Mouse (Mus musculus) megakaryocyte progenitor cell, adult 5-6 weeks (primary cell): Measurements from ENCODE around the gene Pan2. TPM values are rescaled to one million over a fixed set of nuclear protein-coding genes. Genes with fewer than 3 reads are reported as not detected.
"Not testable (repeated sequence)": the region's sequence is repeated elsewhere in the genome, so short reads cannot be mapped to it uniquely, and the experiment has no call there.

ENCODE experiments used
- ATAC-seq: replicated peaks from 2 replicates; pipeline ENCODE4 v1.8.0; 2016; ENCODE audit warnings: mild to moderate bottlenecking, moderate TSS enrichment, inconsistent platforms; ENCODE audit not compliant: poor library complexity
- total RNA-seq, 2 experiments: library from RNA; stranded (forward) in 1 of 2; stranded (reverse) in 1 of 2; fragments of 157-497, 149-512 nt in 1 of 2; fragments of 200-1000 nt in 1 of 2; gene quantifications; 2 replicates each; pipeline versions ENCODE4 v1.2.3 to v1.2.4; 2015 to 2017

The Pan2 gene
- total RNA-seq, 2 experiments from 2014 or later, result 12.2 to 16.4 TPM

- no peak for ATAC-seq
Observed at GRCm38 (mm10) chr10:128282886-128283450, 20.2 kb upstream of the Pan2 start.

DNA sequence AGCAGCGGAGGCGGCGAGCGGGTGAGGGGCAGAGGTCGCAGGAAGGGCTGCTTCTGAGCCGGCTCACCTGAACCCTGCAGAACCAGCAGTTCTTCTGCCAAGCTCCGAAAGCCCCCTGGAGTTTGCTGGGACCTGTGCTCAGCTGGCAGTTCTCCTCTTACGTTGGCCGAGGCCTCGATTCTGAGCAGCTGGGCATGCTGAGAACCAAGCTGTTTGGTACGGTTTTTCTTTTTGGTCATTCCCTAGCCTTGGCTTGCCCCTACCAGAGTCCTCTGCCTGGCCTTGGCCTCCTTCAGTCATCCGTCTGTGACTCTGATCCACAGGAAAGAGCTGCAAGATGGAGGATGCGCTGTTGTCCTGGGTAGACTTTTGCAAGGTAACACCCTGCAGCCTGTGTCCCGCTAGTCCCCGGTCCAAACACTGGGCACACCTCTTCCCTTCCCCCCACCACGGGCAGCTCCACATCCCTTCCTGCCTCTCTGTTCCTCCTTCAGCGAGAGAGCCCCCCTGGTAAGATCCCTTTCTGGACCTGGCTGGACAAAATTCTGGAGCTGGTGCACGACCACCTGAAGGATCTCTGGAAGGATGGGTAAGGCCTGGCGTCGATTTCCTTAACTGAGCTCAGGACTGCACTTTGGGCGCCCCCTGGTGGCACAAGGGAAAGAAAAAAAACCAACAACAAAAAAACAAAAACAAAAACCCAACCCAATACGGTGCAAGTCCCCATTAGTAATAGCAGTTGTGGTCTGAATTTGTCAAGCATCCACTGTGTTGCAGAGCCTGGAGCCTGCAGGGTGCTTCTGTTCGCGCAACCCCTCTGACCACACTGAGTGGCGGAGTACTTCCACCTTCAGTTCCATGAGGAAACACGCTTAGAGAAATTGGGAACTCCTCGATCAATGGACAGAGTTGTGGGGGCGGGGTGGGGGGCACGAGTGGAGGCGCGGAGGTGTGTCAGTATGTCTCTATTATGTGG is 19.2 kb upstream of the Pan2 start:
- peak; percentile 81 for ATAC-seq

DNA sequence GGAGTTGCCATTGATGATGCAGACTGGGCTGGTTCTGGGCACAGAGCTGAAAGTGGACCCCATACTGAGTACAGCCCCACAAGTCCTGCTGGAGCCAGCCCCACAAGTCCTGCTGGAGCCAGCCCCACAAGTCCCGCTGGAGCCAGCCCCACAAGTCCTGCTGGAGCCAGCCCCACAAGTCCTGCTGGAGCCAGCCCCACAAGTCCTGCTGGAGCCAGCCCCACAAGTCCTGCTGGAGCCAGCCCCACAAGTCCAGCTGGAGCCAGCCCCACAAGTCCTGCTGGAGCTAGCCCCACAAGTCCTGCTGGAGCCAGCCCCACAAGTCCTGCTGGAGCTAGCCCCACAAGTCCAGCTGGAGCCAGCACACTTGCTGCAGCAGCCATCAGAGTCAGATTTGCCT is 12.5 kb upstream of the Pan2 start:
- ATAC-seq, result not testable (repeated sequence)

- no peak for ATAC-seq
Observed at GRCm38 (mm10) chr10:128296370-128297090, 6.6 kb upstream of the Pan2 start.

DNA sequence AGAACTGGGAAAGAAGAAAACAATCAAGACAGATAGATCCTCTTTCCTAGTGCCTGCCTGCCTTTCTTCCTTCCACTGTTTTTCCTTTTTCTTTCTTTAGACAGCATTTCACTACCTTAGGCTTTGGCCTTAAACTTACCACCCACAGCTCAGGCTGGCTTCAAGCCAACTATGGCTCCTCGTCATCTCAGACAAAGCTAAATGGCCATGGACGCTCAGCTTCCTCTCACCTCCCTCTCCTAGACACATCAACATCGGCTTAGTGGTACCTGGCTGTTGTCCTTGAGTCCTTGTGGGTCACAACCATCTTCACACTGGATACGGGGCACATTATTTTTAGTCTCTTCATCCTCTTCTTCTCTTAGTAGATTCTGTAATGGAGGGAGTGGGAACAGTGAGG is 5.9 kb upstream of the Pan2 start:
- ATAC-seq, result no peak

DNA sequence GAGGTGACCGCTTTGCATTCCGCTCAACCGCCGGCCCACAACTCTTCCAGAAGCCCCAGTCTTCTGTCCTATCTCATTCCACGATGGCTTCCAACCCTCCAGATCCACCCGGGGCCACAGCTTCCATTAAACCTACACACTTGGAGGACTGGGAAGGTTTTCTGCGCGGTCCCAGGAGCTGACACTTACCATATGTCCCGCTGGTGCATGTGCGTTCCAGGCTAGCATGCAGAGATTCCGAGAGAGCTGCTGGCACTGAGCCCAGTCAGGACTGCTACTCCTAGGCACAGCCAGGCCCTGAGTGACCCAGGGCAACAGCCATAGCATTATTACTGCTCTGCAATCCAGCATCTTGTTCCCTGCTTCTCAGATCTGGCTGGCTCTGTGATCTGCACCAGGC is 5.5 kb upstream of the Pan2 start:
- ATAC-seq, result no peak

GRCm38 (mm10) chr10:128298243-128298642 is 4.9 kb upstream of the Pan2 start:
- ATAC-seq, result peak; percentile 43

GRCm38 (mm10) chr10:128298702-128299171 is 4.4 kb upstream of the Pan2 start, which contains the start of gene Il23a:
Gene Il23a, minus strand, starts transcription at chr10:128298752.
- ATAC-seq, result peak; percentile 9

DNA sequence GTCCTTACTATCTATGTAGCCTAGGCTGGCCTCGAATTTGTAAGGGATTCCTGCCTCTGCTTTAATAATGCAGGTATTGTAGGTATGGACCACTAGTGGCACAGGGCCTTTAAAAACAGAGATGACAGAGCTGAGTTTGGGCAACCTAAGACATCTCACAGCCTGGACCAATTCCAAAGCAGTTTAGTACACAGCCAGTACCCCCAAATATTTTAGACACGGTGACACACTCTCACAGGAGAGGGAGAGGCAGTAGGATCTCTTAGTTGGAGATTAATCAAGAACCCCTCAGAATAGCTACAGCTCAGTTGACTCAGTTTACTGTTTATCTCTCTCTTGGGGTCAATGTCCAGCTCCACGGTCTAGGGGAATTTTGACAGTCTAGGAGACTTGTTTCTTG is 778 bp upstream of the Pan2 start:
- no peak for ATAC-seq

GRCm38 (mm10) chr10:128302785-128303125 is 380 bp upstream of the Pan2 start:
- ATAC-seq, result peak; percentile 0; the same call in 1 of the 2 replicates

DNA sequence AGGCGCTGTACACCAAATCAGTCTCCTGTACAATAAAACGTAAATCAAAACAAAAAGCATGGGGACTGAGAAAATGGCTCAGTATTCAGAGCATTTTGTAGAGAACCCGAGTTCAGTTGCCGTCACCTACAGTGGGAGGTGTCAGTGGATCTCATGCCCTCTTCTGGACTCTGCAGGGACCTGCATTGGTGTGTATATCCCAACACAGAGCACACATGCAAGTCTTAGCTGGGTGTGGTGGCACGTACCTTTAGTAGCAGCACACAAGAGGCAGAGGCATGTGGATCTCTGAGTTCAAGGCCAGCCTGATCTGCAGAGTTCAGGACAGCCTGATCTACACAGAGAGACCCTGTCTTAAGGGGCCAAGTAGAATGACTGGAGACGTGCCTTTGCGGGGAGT is 6.5 kb downstream of the Pan2 start:
- ATAC-seq, result peak; percentile 53; the same call in 1 of the 2 replicates

DNA sequence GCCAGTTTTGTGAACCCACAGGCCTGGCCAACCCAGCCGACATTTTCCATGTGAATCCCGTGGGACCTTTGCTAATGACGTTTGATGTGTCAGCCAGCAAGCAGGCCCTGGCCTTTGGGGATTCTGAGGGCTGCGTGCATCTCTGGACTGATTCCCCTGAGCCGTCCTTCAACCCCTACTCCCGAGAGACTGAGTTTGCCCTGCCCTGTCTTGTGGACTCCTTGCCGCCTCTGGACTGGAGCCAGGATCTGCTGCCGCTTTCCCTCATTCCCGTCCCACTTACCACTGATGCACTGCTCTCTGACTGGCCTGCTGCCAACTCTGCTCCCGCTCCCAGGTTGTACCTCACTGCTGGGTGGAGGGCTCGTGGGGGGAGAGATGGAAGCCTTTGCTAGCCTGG is 7.0 kb downstream of the Pan2 start:
- ATAC-seq, result no peak

DNA sequence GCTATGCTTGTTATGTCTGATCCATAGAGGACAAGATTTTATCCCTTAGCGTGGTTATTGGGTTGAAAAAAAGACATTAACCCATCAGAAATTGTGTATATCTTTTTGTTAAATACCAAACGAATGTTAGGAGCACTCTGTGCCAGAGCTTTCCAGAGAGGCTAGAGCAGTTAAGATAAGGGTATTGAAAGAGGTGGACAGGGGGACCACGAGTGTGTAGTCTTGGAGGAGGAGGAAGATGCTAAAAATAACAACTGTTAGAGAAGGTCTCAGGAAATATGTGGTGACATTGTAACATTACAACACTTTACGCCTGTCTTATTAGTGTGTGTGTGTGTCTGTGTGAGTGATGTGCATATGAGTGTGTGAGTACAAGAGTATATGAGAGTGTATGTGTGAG is 7.8 kb downstream of the Pan2 start:
- no peak; the same call in 1 of the 2 replicates for ATAC-seq

- ATAC-seq, result peak; percentile 55
Observed at GRCm38 (mm10) chr10:128315578-128315977, 12.4 kb downstream of the Pan2 start.

DNA sequence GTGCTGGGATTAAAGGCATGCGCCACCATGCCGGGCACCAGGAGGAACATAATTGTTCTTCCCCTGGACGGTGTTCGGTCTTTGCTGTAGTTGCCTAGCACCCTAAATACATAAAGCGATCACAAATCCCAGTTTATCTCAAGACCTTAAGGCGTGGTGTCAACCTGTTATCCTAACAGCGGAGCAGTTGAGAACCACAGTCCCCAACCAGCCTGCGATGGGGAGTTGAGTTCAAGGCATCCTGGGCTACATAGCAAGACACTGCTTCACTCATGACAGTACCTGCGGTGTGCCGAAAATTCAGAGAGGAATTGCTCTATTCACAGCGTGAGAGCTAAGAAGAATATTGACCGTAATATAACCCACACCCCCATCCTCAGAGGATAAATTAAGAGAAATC is 18.5 kb downstream of the Pan2 start:
- ATAC-seq, result peak; percentile 27

DNA sequence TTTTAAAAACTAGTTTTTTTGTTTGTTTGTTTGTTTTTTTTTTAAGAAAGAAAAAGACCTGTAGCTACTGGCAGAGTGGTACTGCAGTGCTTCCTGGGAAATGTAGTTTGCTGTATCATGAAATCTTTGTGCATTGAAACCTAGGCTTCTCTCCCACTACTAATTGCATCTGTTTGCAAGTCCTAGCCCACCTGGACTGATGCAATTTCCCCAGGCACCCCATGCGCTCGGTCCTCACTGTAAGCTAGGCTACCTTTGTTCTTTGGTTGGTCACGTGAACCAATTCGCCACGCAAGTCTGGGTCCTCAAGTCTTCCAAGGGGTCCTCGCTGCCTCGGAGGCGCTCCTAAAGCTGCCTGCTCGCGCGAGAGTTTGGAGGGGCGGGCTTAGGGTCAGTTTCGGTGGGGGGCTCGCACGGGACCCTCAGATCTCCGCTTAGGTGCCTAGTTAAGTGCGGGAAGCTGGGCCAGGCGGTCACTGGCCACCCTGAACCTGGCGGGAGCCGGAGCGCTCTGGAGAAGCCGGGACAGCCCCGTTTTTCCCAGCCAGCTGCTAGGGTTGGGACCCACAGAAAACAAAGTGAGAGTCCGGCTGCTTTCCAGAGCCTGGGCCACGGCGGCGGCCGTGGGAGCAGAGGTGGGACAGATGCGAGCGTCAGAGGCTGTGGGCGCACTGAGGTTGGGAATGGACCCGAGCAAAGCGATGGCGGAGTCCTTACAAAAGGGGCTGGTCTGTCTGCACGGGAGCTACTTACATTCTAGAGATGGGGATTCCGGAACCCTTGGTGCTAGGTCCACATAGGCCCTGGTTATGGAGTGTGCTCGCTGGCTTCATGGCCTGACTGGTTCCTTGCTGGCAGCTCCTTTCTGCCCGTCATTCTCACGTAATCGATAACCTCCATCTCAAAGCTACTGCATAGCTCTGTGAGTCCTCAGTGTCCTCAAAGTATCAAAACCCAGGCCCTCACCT is 19.3 kb downstream of the Pan2 start, which contains the start of gene Cnpy2:
Cnpy2 (plus strand) TSS at position 319 of the 968 bp plus-strand sequence.
- peak; percentile 84 for ATAC-seq

DNA sequence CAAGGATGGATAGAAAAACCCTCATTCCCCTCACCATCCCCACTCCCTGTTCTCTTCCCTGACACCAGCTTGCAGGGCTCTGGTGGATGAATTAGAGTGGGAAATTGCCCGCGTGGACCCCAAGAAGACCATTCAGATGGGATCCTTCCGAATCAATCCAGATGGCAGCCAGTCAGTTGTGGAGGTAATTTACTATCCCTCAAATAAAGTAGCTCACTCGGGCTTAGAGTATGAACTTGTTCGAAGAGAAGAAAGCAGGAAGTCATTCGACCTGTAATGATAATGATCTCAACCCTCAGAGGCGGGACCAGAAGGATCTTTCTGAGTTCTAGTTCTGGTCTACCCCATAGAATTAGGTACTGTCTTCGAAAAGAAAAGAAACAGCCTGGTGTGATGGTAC is 20.4 kb downstream of the Pan2 start:
- no peak for ATAC-seq

DNA sequence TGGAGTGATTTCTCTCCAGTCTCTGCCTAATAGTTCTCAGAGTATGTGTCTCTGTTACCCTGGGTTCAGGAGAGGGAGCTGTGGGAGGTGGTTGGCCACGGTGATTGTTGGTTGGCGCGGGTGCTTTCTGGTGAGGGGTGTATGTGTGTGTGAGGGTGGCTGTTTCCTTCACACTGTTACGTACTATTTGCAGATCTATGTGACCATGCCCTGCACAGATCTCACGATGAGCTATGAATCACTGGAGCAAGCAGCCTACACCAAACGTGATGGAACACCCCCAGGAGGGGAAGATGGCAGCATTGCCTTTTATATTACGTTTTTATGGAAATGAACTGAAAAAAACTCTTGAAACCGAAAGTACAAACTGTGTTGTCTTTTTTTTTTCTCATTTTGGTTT is 23.7 kb downstream of the Pan2 start:
- ATAC-seq, result no peak

DNA sequence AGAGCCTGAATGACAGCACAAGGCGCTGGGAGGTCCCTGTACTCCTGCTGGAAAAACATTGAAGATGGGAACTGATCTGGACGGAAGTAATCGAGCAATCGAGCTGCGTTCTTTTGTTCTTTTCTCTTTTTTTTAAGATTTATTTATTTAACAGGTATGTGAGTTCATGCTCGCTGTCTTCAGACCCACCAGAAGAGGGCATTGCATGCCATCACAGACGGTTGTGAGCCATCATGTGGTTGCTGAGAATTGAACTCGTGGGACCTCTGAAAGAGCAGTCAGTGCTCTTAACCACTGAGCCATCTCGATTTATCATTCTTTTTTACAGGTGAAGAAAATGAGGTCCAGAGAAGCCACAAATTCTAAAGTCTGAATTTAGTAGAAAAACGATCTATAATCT is 24.5 kb downstream of the Pan2 start:
- ATAC-seq, result no peak
